9 mouse cellular contexts compared by ENCODE assay signal in genomic region chr4:136239622-136240021, GRCm38 (mm10). TPM values are rescaled to one million over a fixed set of nuclear protein-coding genes. Genes with fewer than 3 reads are reported as not detected.
DNase-seq lines count a peak whose midpoint lies in the region; ATAC-seq and TF ChIP-seq lines count a peak whose summit lies in the region.
"Had no signal": no experiment of that assay in that cellular context is flagged by ENCODE, and none has a peak within 500 bp of the region (broad histone marks: within the 10 kb centered on the region; RNA-seq: fewer than 3 reads in every experiment).

No protein-coding gene starts in this region.

- H3K9me3 ChIP-seq in forebrain, embryonic 13.5 days (replicated peaks) = 0 out of 2 replicates have a peak, but pooled peaks cover 3% of the 10 kb centered on the region
- H3K9me3 ChIP-seq in forebrain, embryonic 12.5 days = no peaks in the 10 kb centered on the region
- H3K9me3 ChIP-seq in intestine, embryonic 14.5 days (ENCODE audit: control insufficient read depth, low read length) = no peaks in the 10 kb centered on the region
- H3K9me3 ChIP-seq in midbrain, embryonic 13.5 days = 0 out of 2 replicates have a peak, but pooled peaks cover 2% of the 10 kb centered on the region
- H3K9me3 ChIP-seq: neural tube, embryonic 12.5 days had no signal

- WGBS in forebrain, embryonic 13.5 days = 19% methylated on average over 8 of the region's 8 CpGs
- 18% methylated on average over 8 of the region's 8 CpGs for WGBS in forebrain, embryonic 12.5 days
- WGBS in intestine, embryonic 14.5 days = 25% methylated on average over 8 of the region's 8 CpGs
- 21% methylated on average over 8 of the region's 8 CpGs for WGBS in midbrain, embryonic 13.5 days

- peaks cover 46% of the 10 kb centered on the region for H3K27me3 ChIP-seq in forebrain, embryonic 13.5 days
- H3K27me3 ChIP-seq in forebrain, embryonic 12.5 days = peaks cover 77% of the 10 kb centered on the region
- H3K27me3 ChIP-seq in intestine, embryonic 14.5 days (replicated peaks; ENCODE audit: control insufficient read depth, insufficient read depth, low read length) = peaks cover 10% of the 10 kb centered on the region; the same call in 1 of the 2 replicates
- H3K27me3 ChIP-seq in midbrain, embryonic 13.5 days = peaks cover 43% of the 10 kb centered on the region

- 0 out of 2 replicates have a peak, but pooled peaks have one; percentile 30 for ATAC-seq in forebrain, embryonic 13.5 days
- ATAC-seq in forebrain, embryonic 12.5 days (ENCODE audit: low FRiP score) = no peak; the same call in 1 of the 2 replicates
- ATAC-seq in frontal cortex, adult (ENCODE audit: low TSS enrichment) = peak; percentile 89
- ATAC-seq in intestine, embryonic 14.5 days (replicated peaks; ENCODE audit: low FRiP score, low TSS enrichment, low read depth) = 0 out of 2 replicates have a peak, but pooled peaks have one; percentile 29
- ATAC-seq in midbrain, embryonic 13.5 days = 0 out of 2 replicates have a peak, but pooled peaks have one; percentile 24

- TF ChIP-seq CTCF in brain, embryonic 14.5 days (IDR thresholded peaks at IDR 0.05; ENCODE audit: borderline replicate concordance, extremely low read depth, insufficient read depth, insufficient read length) = peak; percentile 72

- no peak overlapping the region for H3K4me3 ChIP-seq in forebrain, embryonic 13.5 days
- no peak overlapping the region for H3K4me3 ChIP-seq in forebrain, embryonic 12.5 days (replicated peaks)
- H3K4me3 ChIP-seq in intestine, embryonic 14.5 days (ENCODE audit: low read depth, low read length) = no peak overlapping the region
- no peak overlapping the region for H3K4me3 ChIP-seq in midbrain, embryonic 13.5 days (replicated peaks)
- H3K4me3 ChIP-seq: neural tube, embryonic 12.5 days had no signal

- no peak for TF ChIP-seq POLR2A in brain, embryonic 14.5 days (IDR thresholded peaks at IDR 0.05; ENCODE audit: borderline replicate concordance, extremely low read depth, insufficient read depth, insufficient read length, poor library complexity, severe bottlenecking)

- no peak overlapping the region for H3K27ac ChIP-seq in forebrain, embryonic 13.5 days
- no peak overlapping the region for H3K27ac ChIP-seq in forebrain, embryonic 12.5 days
- H3K27ac ChIP-seq in intestine, embryonic 14.5 days (ENCODE audit: low read depth) = no peak overlapping the region
- no peak overlapping the region for H3K27ac ChIP-seq in midbrain, embryonic 13.5 days
- H3K27ac ChIP-seq: neural tube, embryonic 12.5 days had no signal

- intact Hi-C loops in left cerebral cortex, postnatal 10 days (cut with DNase I) = no loop called here

- DNase-seq in brain, embryonic 14.5 days (ENCODE audit: low read depth) = peak; percentile 70
- DNase-seq in intestine, embryonic 14.5 days (ENCODE audit: low spot score) = peak; percentile 87
- peak; percentile 78 to 86 for DNase-seq in left cerebral cortex, postnatal 10 days (ENCODE audit: extremely low spot score in 1 of 2, low spot score in 2 of 2)
- DNase-seq in spleen, postnatal 4 days (ENCODE audit: low spot score in 2 of 2) = peak; percentile 81 to 89

- H3K4me2 ChIP-seq in forebrain, embryonic 13.5 days = no peak overlapping the region
- H3K4me2 ChIP-seq in forebrain, embryonic 12.5 days = no peak overlapping the region
- H3K4me2 ChIP-seq in intestine, embryonic 14.5 days (ENCODE audit: low read length) = no peak overlapping the region
- H3K4me2 ChIP-seq in midbrain, embryonic 13.5 days (replicated peaks) = no peak overlapping the region
- H3K4me2 ChIP-seq: neural tube, embryonic 12.5 days had no signal

- H3K36me3 ChIP-seq in forebrain, embryonic 13.5 days (ENCODE audit: poor library complexity, severe bottlenecking) = no peaks in the 10 kb centered on the region
- H3K36me3 ChIP-seq in forebrain, embryonic 12.5 days (replicated peaks) = no peaks in the 10 kb centered on the region
- H3K36me3 ChIP-seq in intestine, embryonic 14.5 days (ENCODE audit: control insufficient read depth, insufficient read depth, low read length) = peaks cover 8% of the 10 kb centered on the region
- no peaks in the 10 kb centered on the region for H3K36me3 ChIP-seq in midbrain, embryonic 13.5 days

- peaks cover 7% of the 10 kb centered on the region; the same call in 1 of the 2 replicates for H3K4me1 ChIP-seq in forebrain, embryonic 13.5 days
- peaks cover 10% of the 10 kb centered on the region for H3K4me1 ChIP-seq in forebrain, embryonic 12.5 days
- H3K4me1 ChIP-seq in intestine, embryonic 14.5 days (replicated peaks; ENCODE audit: control insufficient read depth, insufficient read depth, low read length) = no peaks in the 10 kb centered on the region; the same call in 1 of the 2 replicates
- peaks cover 9% of the 10 kb centered on the region; the same call in 1 of the 2 replicates for H3K4me1 ChIP-seq in midbrain, embryonic 13.5 days (replicated peaks)

- H3K9ac ChIP-seq in forebrain, embryonic 13.5 days = no peak overlapping the region
- H3K9ac ChIP-seq in forebrain, embryonic 12.5 days = no peak overlapping the region
- no peak overlapping the region for H3K9ac ChIP-seq in intestine, embryonic 14.5 days (ENCODE audit: low read length)
- no peak overlapping the region for H3K9ac ChIP-seq in midbrain, embryonic 13.5 days (replicated peaks)
- H3K9ac ChIP-seq: neural tube, embryonic 12.5 days had no signal

RNA-seq across cellular contexts. Expression of gene Tcea3, which starts 7.9 kb away (rescaled TPM):
- 0.52 and 0.66 TPM in 2 replicates for polyA plus RNA-seq in forebrain, embryonic 13.5 days (2015; fragmentation: Nextera tagmentation; extraction: Ambion mirVana)
- 1.6 and 1.9 TPM in 2 replicates for polyA plus RNA-seq in forebrain, embryonic 12.5 days (2016; fragmentation: Nextera tagmentation; extraction: Ambion mirVana)
- 0.38 and 0.98 TPM in 2 replicates for polyA plus RNA-seq in brain, embryonic 14.5 days (2012; rRNA removed)
- polyA plus RNA-seq in intestine, embryonic 14.5 days (2014; fragmentation: Nextera tagmentation; extraction: Ambion mirVana) = 18.7 and 19.1 TPM in 2 replicates
- total RNA-seq in left cerebral cortex, postnatal 10 days (2021) = 1 to 10 TPM in 1 of 2 experiments, under 1 TPM in 1; 0.51 to 1.0 TPM
- polyA plus RNA-seq in midbrain, embryonic 13.5 days (2015; fragmentation: Nextera tagmentation; extraction: Ambion mirVana) = 0.87 and 1.1 TPM in 2 replicates

RNA-seq across cellular contexts. Expression of gene Asap3, which starts 33.5 kb away (rescaled TPM):
- 2.9 and 3.9 TPM in 2 replicates for polyA plus RNA-seq in forebrain, embryonic 13.5 days (2015; fragmentation: Nextera tagmentation; extraction: Ambion mirVana)
- polyA plus RNA-seq in forebrain, embryonic 12.5 days (2016; fragmentation: Nextera tagmentation; extraction: Ambion mirVana) = 5.9 and 6.4 TPM in 2 replicates
- 4.2 and 6.2 TPM in 2 replicates for polyA plus RNA-seq in brain, embryonic 14.5 days (2012; rRNA removed)
- polyA plus RNA-seq in intestine, embryonic 14.5 days (2014; fragmentation: Nextera tagmentation; extraction: Ambion mirVana) = 4.6 and 4.9 TPM in 2 replicates
- 1 to 10 TPM; 3.5 to 4.4 TPM for total RNA-seq in left cerebral cortex, postnatal 10 days (2021)
- 3.9 and 4.5 TPM in 2 replicates for polyA plus RNA-seq in midbrain, embryonic 13.5 days (2015; fragmentation: Nextera tagmentation; extraction: Ambion mirVana)

RNA-seq across cellular contexts. Expression of gene Zfp46, which starts 44.9 kb away (rescaled TPM):
- 30.7 and 32.9 TPM in 2 replicates for polyA plus RNA-seq in forebrain, embryonic 13.5 days (2015; fragmentation: Nextera tagmentation; extraction: Ambion mirVana)
- polyA plus RNA-seq in forebrain, embryonic 12.5 days (2016; fragmentation: Nextera tagmentation; extraction: Ambion mirVana) = 25.8 and 38.1 TPM in 2 replicates
- 58.3 and 69.5 TPM in 2 replicates for polyA plus RNA-seq in brain, embryonic 14.5 days (2012; rRNA removed)
- 19.0 and 25.4 TPM in 2 replicates for polyA plus RNA-seq in intestine, embryonic 14.5 days (2014; fragmentation: Nextera tagmentation; extraction: Ambion mirVana)
- 100 to 1,000 TPM; 115 to 116 TPM for total RNA-seq in left cerebral cortex, postnatal 10 days (2021)
- polyA plus RNA-seq in midbrain, embryonic 13.5 days (2015; fragmentation: Nextera tagmentation; extraction: Ambion mirVana) = 39.5 and 40.7 TPM in 2 replicates
